Mouse (Mus musculus) CH12.LX (cell line): ENCODE data around the gene Tjp3. TPM values are rescaled to one million over a fixed set of nuclear protein-coding genes. Genes with fewer than 3 reads are reported as not detected.

Experiments
- DNase-seq: peaks from one replicate; pipeline ENCODE4 v3.0.0-alpha.2; 2013; ENCODE audit errors: extremely low read depth
- H3K27ac ChIP-seq: 2 replicates; pipeline ENCODE4 v1.5.1; 2012; ENCODE audit warnings: low read depth, mild to moderate bottlenecking, control low read depth, moderate library complexity; ENCODE audit not compliant: insufficient read depth
- H3K27me3 ChIP-seq: replicated peaks from 2 replicates; pipeline ENCODE3; 2012; ENCODE audit warnings: inconsistent platforms
- H3K36me3 ChIP-seq, 2 experiments: replicated peaks in 1 of 2; 2 replicates each; pipeline versions ENCODE3 to v1.6.1; 2012; ENCODE audit warnings: inconsistent platforms in 1 of 2, low read length in 1 of 2, mild to moderate bottlenecking in 1 of 2, mixed read lengths in 1 of 2, moderate library complexity in 1 of 2; ENCODE audit not compliant: control insufficient read depth in 1 of 2, insufficient read depth in 1 of 2
- H3K4me1 ChIP-seq, 2 experiments: 2 replicates each; pipeline ENCODE4 v1.6.1; 2012; ENCODE audit warnings: inconsistent platforms in 1 of 2, moderate library complexity in 1 of 2; ENCODE audit not compliant: insufficient read depth in 2 of 2, control insufficient read depth in 1 of 2
- H3K4me2 ChIP-seq: 2 replicates; pipeline ENCODE4 v1.6.1; 2012; ENCODE audit warnings: low read depth, mild to moderate bottlenecking, control low read depth; ENCODE audit not compliant: poor library complexity, insufficient read depth, severe bottlenecking
- H3K4me3 ChIP-seq, 3 experiments: fragments of 150-350 bp in 1 of 3; sonication (generic) in 1 of 3; replicated peaks in 1 of 3; 2 replicates each; pipeline versions ENCODE3 to v1.5.1; 2011 to 2012; ENCODE audit warnings: low read depth in 2 of 3, low read length in 2 of 3, mild to moderate bottlenecking in 2 of 3, moderate library complexity in 2 of 3, control low read depth in 1 of 3, improper control_type of control experiment in 1 of 3, inconsistent platforms in 1 of 3, mixed read lengths in 1 of 3; ENCODE audit not compliant: poor library complexity in 1 of 3
- H3K79me2 ChIP-seq: replicated peaks from 2 replicates; pipeline ENCODE4 v1.6.1; 2012; ENCODE audit warnings: mild to moderate bottlenecking, moderate library complexity; ENCODE audit not compliant: control insufficient read depth, poor library complexity, insufficient read depth, severe bottlenecking; ENCODE audit errors: extremely low read depth
- H3K9ac ChIP-seq: 2 replicates; pipeline ENCODE4 v1.6.1; 2012; ENCODE audit warnings: low read depth, mild to moderate bottlenecking, control low read depth, moderate library complexity; ENCODE audit not compliant: insufficient read depth
- H3K9me3 ChIP-seq: replicated peaks from 2 replicates; pipeline ENCODE3; 2012; ENCODE audit warnings: low read length, inconsistent platforms, mixed read lengths
- CHD2 ChIP-seq: IDR thresholded peaks from 2 replicates; pipeline ENCODE4 v1.6.1; 2011; ENCODE audit warnings: low read length, improper control_type of control experiment
- CTCF ChIP-seq, 2 experiments: IDR thresholded peaks in 1 of 2; conservative IDR thresholded peaks in 1 of 2; 2 replicates each; pipeline ENCODE4 v1.5.1; 2011 to 2012; ENCODE audit warnings: low read depth in 2 of 2, low read length in 2 of 2, improper control_type of control experiment in 1 of 2, inconsistent platforms in 1 of 2, mild to moderate bottlenecking in 1 of 2, moderate library complexity in 1 of 2
- E2F4 ChIP-seq: IDR thresholded peaks from 2 replicates; pipeline ENCODE4 v1.6.1; 2011; ENCODE audit warnings: low read depth, low read length, improper control_type of control experiment; ENCODE audit not compliant: insufficient replicate concordance
- ELF1 ChIP-seq: IDR thresholded peaks from 2 replicates; pipeline ENCODE4 v1.6.1; 2014; ENCODE audit warnings: low read depth, mild to moderate bottlenecking, inconsistent platforms, low read length, improper control_type of control experiment
- EP300 ChIP-seq: IDR thresholded peaks from 2 replicates; pipeline ENCODE4 v1.6.1; 2011; ENCODE audit warnings: low read length, improper control_type of control experiment
- JUN ChIP-seq: IDR thresholded peaks from 2 replicates; pipeline ENCODE4 v1.6.1; 2011; ENCODE audit warnings: low read depth, mild to moderate bottlenecking, low read length, improper control_type of control experiment, moderate library complexity; ENCODE audit not compliant: insufficient read depth
- MAX ChIP-seq: IDR thresholded peaks from 2 replicates; pipeline ENCODE4 v1.6.1; 2011; ENCODE audit warnings: low read length, improper control_type of control experiment
- MXI1 ChIP-seq: IDR thresholded peaks from 2 replicates; pipeline ENCODE4 v1.6.1; 2011; ENCODE audit warnings: mild to moderate bottlenecking, low read depth, low read length, improper control_type of control experiment
- MYC ChIP-seq: IDR thresholded peaks from 2 replicates; pipeline ENCODE4 v1.6.1; 2011; ENCODE audit warnings: low read depth, mild to moderate bottlenecking, improper control_type of control experiment, low read length
- NELFE ChIP-seq: IDR thresholded peaks from 2 replicates; pipeline ENCODE4 v1.6.1; 2011; ENCODE audit warnings: low read depth, low read length, improper control_type of control experiment
- POLR2A ChIP-seq: IDR thresholded peaks from 2 replicates; pipeline ENCODE4 v1.6.1; 2011; ENCODE audit warnings: low read depth, mild to moderate bottlenecking, improper control_type of control experiment, low read length
- POLR2AphosphoS2 ChIP-seq: IDR thresholded peaks from 2 replicates; pipeline ENCODE4 v1.6.1; 2011; ENCODE audit warnings: low read depth, low read length, improper control_type of control experiment
- RAD21 ChIP-seq: IDR thresholded peaks from 2 replicates; pipeline ENCODE4 v1.6.1; 2011; ENCODE audit warnings: low read depth, mild to moderate bottlenecking, low read length, improper control_type of control experiment, moderate library complexity
- SIN3A ChIP-seq: IDR thresholded peaks from 2 replicates; pipeline ENCODE4 v1.6.1; 2012; ENCODE audit warnings: low read length, improper control_type of control experiment, inconsistent platforms
- SMC3 ChIP-seq: IDR thresholded peaks from 2 replicates; pipeline ENCODE4 v1.6.1; 2011; ENCODE audit warnings: low read depth, low read length, improper control_type of control experiment
- TBP ChIP-seq: conservative IDR thresholded peaks from 2 replicates; pipeline ENCODE4 v1.6.1; 2011; ENCODE audit warnings: low read depth, low read length, improper control_type of control experiment
- TCF12 ChIP-seq: IDR thresholded peaks from 2 replicates; pipeline ENCODE4 v1.6.1; 2014; ENCODE audit warnings: low read depth, mild to moderate bottlenecking, inconsistent platforms, low read length, improper control_type of control experiment
- ZMIZ1 ChIP-seq: IDR thresholded peaks from 2 replicates; pipeline ENCODE4 v1.6.1; 2012; ENCODE audit warnings: low read depth, mild to moderate bottlenecking, inconsistent platforms, low read length, improper control_type of control experiment
- dilution Hi-C: fragments of 300-500 bp; cut with MboI; formaldehyde crosslinking; loops from 2 replicates; pipeline ENCODE4 v1.14.3; 2020; ENCODE audit warnings: low sequenced_read_pairs; ENCODE audit not compliant: extremely low pct_unique_long_range_greater_than_20kb, extremely low pct_ligation_motif_present
- in situ Hi-C: fragments of 300-500 bp; cut with MboI; formaldehyde crosslinking; loops from 3 replicates; pipeline ENCODE4 v1.14.3; 2019; ENCODE audit warnings: low sequenced_read_pairs, low pct_ligation_motif_present, low pct_unique_long_range_greater_than_20kb, mixed read lengths
- polyA plus RNA-seq: library from polyadenylated mRNA; unstranded; fragments of >175 nt; gene quantifications from 2 replicates; pipeline ENCODE4 v1.2.1, GENCODE M21; 2012; ENCODE audit warnings: low read depth; ENCODE audit not compliant: insufficient read length
- total RNA-seq, 2 experiments: library from RNA; depleted of rRNA; stranded (reverse); fragments of 300-350 nt in 1 of 2; fragments of >200 nt in 1 of 2; gene quantifications; 2 replicates each; pipeline ENCODE4 v1.2.3; 2012 to 2014

Tjp3 gene
- total and polyA plus RNA-seq, 3 experiments = 0.42 to 7.2 (median 0.76) TPM

DNA sequence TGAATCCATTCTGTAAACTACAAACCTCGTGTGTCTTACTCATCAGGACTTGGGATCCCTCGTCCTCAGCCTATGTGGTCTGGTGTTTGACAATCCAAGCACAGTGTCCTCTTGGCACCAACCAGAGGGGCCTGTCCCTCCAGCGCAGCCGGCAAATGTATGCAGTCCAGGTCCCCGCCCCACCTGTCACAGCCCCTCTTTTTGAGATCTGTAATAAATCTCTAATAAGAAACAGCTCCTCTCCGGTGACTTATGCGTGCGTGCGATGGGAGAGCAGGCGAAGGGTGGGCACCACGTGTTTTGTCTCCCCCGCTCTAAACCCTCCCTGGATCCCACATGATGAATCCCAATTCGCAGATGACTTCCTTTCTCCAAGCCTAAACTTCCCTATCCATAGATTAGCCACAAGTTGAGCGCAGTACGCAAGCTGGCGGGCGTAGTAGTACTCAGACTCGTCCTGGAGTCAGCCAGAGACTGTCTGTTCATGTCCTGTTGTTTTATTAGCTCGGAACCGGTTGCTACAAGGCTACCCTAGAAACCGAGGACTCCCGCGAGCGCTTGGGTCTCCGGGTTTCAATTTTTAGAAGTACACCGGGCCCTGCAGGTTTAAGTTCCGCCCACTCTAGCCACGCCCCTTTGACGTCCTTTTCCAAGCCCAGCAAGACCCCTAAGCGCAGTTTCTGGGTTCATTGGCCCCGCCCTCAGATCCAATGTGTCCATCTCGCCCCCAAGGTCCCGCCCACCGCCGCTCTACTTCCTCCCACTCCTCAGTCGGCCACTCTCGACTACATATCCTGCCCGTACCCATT, 28.6 kb upstream of the Tjp3 start:
- DNase-seq = peak; percentile 100
- Histone ChIP-seq H3K79me2 (peaks cover 15% of the 10 kb centered on the region), H3K27ac (peak overlapping the region; percentile 59)
- no peak for TF ChIP-seq E2F4
- TF ChIP-seq TCF12 = 0 out of 2 replicates have a peak, but pooled peaks have one; percentile 44
- no peak for TF ChIP-seq RAD21
- TF ChIP-seq TBP = peak; percentile 45; the same call in 1 of the 2 replicates
- peak; percentile 56; the same call in 1 of the 2 replicates for TF ChIP-seq MYC
- TF ChIP-seq JUN = no peak
- TF ChIP-seq CHD2 = peak; percentile 44; the same call in 1 of the 2 replicates
- peak; percentile 66 for TF ChIP-seq POLR2A
- TF ChIP-seq ZMIZ1 = peak; percentile 55
- peak; percentile 12; the same call in 1 of the 2 replicates for TF ChIP-seq POLR2AphosphoS2
- 0 out of 2 replicates have a peak, but pooled peaks have one; percentile 68 for TF ChIP-seq SIN3A
- TF ChIP-seq MXI1 = peak; percentile 70
- TF ChIP-seq NELFE = peak; percentile 38; the same call in 1 of the 2 replicates
- no peak for TF ChIP-seq ELF1
- TF ChIP-seq MAX = peak; percentile 71; the same call in 1 of the 2 replicates
- TF ChIP-seq, all 38 proteins: peak for 11
- in situ Hi-C loops = no loop called here
- Histone ChIP-seq H3K27me3 (no peaks in the 10 kb centered on the region), H3K4me3 (peak overlapping the region; percentile 49 to 65 (median 64)), H3K4me2 (peak overlapping the region; percentile 70), H3K9me3 (no peaks in the 10 kb centered on the region), H3K36me3 (peaks cover 61 to 74% of the 10 kb centered on the region in 2 experiments), H3K9ac (peak overlapping the region; percentile 80), H3K4me1 (peaks cover 12 to 37% of the 10 kb centered on the region in 2 experiments; a peak in 3 of 4 replicates)
- dilution Hi-C loops = no loop called here

DNA sequence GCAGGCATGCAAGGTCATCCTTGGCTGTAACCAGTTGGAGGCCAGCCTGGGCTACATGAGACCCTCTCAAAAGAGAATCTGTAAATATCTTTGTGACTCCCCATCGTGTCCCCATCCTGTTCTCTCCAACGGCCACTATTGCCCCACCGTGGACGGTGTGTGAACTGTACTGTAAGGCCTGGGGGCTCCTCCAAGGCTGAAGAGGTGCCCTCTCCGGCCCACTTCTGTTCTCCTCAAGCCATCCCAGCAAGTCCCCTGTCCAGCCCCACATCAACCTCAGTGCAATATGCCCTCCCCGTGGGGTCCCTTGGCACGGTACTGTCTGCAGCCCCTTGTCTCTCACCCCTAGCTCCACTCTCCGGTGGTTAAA, 27.9 kb upstream of the Tjp3 start:
- no peak for DNase-seq
- peaks cover 12 to 37% of the 10 kb centered on the region in 2 experiments; a peak in 3 of 4 replicates for H3K4me1 ChIP-seq
- peak in 1 of 2 experiments; percentile 46; a peak in 2 of 4 replicates for TF ChIP-seq CTCF (conservative IDR thresholded peaks at IDR 0.05 in 1 of 2, IDR thresholded peaks at IDR 0.05 in 1 of 2; ENCODE audit: low read depth in 2 of 2, low read length in 2 of 2)
- peak; percentile 30 for TF ChIP-seq SMC3
- no peak for TF ChIP-seq EP300
- TF ChIP-seq NELFE = no peak
- TF ChIP-seq RAD21 = peak; percentile 22

More for the DNA sequence above, 27.9 kb upstream of the Tjp3 start:
- Histone ChIP-seq H3K4me2 (peak overlapping the region; percentile 70), H3K4me3 (peak overlapping the region in 2 of 3 experiments; percentile 49 to 65), H3K36me3 (peaks cover 60 to 74% of the 10 kb centered on the region in 2 experiments), H3K9me3 (no peaks in the 10 kb centered on the region), H3K27ac (no peak overlapping the region), H3K9ac (peak overlapping the region; percentile 80), H3K79me2 (peaks cover 15% of the 10 kb centered on the region), H3K27me3 (no peaks in the 10 kb centered on the region)
- dilution Hi-C loops (no loop called here), in situ Hi-C loops (no loop called here)
